Mouse (Mus musculus) adrenal gland, adult (tissue): Measurements from ENCODE around the gene Optc.

Experiments
- DNase-seq, 2 experiments: peaks; one replicate each; pipeline ENCODE4 v3.0.0; 2022 to 2023; ENCODE audit warnings: low spot score in 1 of 2; ENCODE audit not compliant: inconsistent age in 2 of 2

The Optc gene

GRCm38 (mm10) chr1:133907949-133908658 lies at the start of gene Optc:
Optc (minus strand) TSS chr1:133907999.
- DNase-seq: peak; percentile 43 to 57

GRCm38 (mm10) chr1:133954009-133954408 lies 46.2 kb upstream of the Optc start:
- no peak for DNase-seq

- peak; percentile 89 to 90 for DNase-seq
Measured at GRCm38 (mm10) chr1:133953261-133953742, 45.5 kb upstream of the Optc start.

- DNase-seq: peak in 1 of 2 experiments; percentile 57
Measured at GRCm38 (mm10) chr1:133951598-133951997, 43.8 kb upstream of the Optc start.

- peak in 1 of 2 experiments; percentile 34 for DNase-seq
Measured at GRCm38 (mm10) chr1:133950061-133950782, 42.4 kb upstream of the Optc start.

GRCm38 (mm10) chr1:133945106-133945505 lies 37.3 kb upstream of the Optc start:
- DNase-seq: peak; percentile 80 to 82

- DNase-seq: no peak
Measured at GRCm38 (mm10) chr1:133941904-133942303, 34.1 kb upstream of the Optc start.

- no peak for DNase-seq
Measured at GRCm38 (mm10) chr1:133941158-133941860, 33.5 kb upstream of the Optc start.

- DNase-seq: no peak
Measured at GRCm38 (mm10) chr1:133940481-133941092, 32.8 kb upstream of the Optc start.

GRCm38 (mm10) chr1:133939708-133940107 lies 31.9 kb upstream of the Optc start:
- DNase-seq: no peak

GRCm38 (mm10) chr1:133936169-133936568 lies 28.4 kb upstream of the Optc start:
- no peak for DNase-seq

- DNase-seq: peak in 1 of 2 experiments; percentile 58
Measured at GRCm38 (mm10) chr1:133934354-133934963, 26.7 kb upstream of the Optc start.

- no peak for DNase-seq
Measured at GRCm38 (mm10) chr1:133933301-133934195, 25.7 kb upstream of the Optc start.

GRCm38 (mm10) chr1:133929980-133930379 lies 22.2 kb upstream of the Optc start:
- peak in 1 of 2 experiments; percentile 50 for DNase-seq

GRCm38 (mm10) chr1:133925223-133925622 lies 17.4 kb upstream of the Optc start:
- DNase-seq: no peak

GRCm38 (mm10) chr1:133924141-133924875 lies 16.5 kb upstream of the Optc start:
- no peak for DNase-seq

GRCm38 (mm10) chr1:133923071-133923470 lies 15.3 kb upstream of the Optc start:
- DNase-seq: no peak

GRCm38 (mm10) chr1:133921304-133921751 lies 13.5 kb upstream of the Optc start, which contains the start of gene Prelp:
Prelp (minus strand) TSS chr1:133921414.
- peak in 1 of 2 experiments; percentile 74 for DNase-seq

GRCm38 (mm10) chr1:133920876-133921275 lies 13.1 kb upstream of the Optc start:
- DNase-seq: peak in 1 of 2 experiments; percentile 47
